Mouse (Mus musculus) lung, adult 2 months (tissue): ENCODE results near the gene Gm21149. TPM values are rescaled to one million over a fixed set of nuclear protein-coding genes. Genes with fewer than 3 reads are reported as not detected.

Experiments used
- polyA plus RNA-seq: library from polyadenylated mRNA; depleted of rRNA; stranded (reverse); fragments of >200 nt; gene quantifications from 2 replicates; pipeline ENCODE4 v1.2.3, GENCODE M21; 2012; rRNA removed

Gene Gm21149
- polyA plus RNA-seq, 1 experiment, result 0.11 TPM

Other genes starting within 250 kb of the Gm21149 start
- gene Gm21190, start 52.7 kb upstream of the Gm21149 start, polyA plus RNA-seq, result not detected in 2 replicates
- gene Gm21083, start 100.8 kb upstream of the Gm21149 start, polyA plus RNA-seq, result not detected in 2 replicates
- not detected in 2 replicates for gene Speer4d, start 142.5 kb upstream of the Gm21149 start, polyA plus RNA-seq
- gene 4930572O03Rik, start 180.5 kb upstream of the Gm21149 start, polyA plus RNA-seq, result not detected in 2 replicates
- 0.10 and 0.12 TPM in 2 replicates for gene Speer4c, start 237.7 kb upstream of the Gm21149 start, polyA plus RNA-seq